Mouse (Mus musculus): Measurements from ENCODE around the gene Ssh1. TPM values are rescaled to one million over a fixed set of nuclear protein-coding genes. Genes with fewer than 3 reads are reported as not detected.

Ssh1 gene
- polyA plus RNA-seq, 1 experiment, result 3.9 TPM

DNA sequence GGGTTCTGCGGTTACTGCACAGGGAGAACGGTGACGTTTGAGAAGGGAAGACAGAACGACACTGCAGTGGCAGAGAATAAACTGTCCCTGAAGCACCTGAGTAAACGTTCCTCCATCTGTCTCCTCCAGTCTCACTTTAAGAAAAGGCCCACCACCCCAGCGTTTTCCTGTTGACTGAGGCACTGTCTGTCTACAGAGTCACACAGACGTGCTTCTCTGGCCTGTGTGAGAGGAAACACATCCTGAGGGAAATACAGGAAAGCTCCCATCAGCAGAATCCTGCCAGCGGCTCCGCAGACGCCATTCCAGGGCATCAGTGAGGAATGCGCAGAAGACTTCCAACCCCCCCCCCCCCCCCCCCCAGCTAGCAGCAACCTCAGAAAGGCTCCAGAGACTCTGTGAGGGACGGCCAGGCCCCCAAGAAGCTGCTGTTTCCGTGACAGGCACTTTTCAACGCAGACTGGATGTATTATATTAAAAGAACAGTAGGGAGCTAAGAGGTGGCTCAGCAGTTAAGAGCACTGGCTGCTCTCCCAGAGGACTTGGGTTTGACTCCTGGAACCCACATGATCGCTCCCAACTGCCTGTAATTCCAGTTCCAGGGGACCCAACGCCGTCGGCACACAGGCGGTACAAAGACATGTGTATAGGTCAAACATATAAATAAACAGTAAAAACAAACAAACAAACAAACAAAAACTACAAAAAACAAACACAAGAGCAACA, 104.3 kb downstream of the Ssh1 start:
- peaks cover 68% of the 10 kb centered on the region for H3K36me3 ChIP-seq (replicated peaks; ENCODE audit: low read length)
- H3K4me1 ChIP-seq, result peaks cover 81% of the 10 kb centered on the region
- no peak for TF ChIP-seq GATA1 (IDR thresholded peaks at IDR 0.05; ENCODE audit: borderline replicate concordance, low read length)
- no peaks in the 10 kb centered on the region for H3K27me3 ChIP-seq (replicated peaks)
- H3K4me3 ChIP-seq (replicated peaks), result peak overlapping the region; percentile 26
- H3K9me3 ChIP-seq, result no peaks in the 10 kb centered on the region

DNA sequence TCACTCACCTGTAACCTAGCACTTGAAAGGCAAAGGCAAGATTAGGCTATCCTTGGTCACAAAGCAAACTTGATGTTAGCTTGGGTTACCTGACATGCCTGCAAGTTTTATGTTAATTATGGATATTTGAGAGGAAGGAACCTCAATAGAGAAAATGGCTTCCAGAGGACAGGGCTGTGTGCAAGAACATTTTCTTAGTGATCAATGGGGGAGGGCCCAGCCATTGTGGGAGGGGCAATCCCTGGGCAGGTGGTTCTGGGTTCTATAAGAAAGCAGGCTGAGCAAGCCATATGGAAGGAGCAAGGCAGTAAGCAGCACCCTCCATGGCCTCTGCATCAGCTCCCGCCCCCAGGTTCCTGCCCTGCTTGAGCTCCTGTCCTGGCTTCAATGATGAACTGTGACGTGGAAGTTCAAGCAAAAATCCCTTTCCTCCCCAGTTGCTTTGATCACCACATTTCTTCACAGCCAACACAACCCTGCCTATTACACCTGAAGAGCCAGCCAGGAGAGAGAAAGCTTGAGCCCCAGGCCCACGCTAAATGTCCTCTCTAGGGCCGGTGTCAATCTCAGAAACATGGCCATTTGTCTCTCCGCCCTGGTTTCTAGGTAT, 105.4 kb downstream of the Ssh1 start:
- peaks cover 84% of the 10 kb centered on the region for H3K4me1 ChIP-seq
- H3K27me3 ChIP-seq (replicated peaks), result no peaks in the 10 kb centered on the region
- no peak overlapping the region for H3K4me3 ChIP-seq (replicated peaks)
- TF ChIP-seq FLI1 (IDR thresholded peaks at IDR 0.05; ENCODE audit: low read length) (no peak), GATA1 (IDR thresholded peaks at IDR 0.05; ENCODE audit: borderline replicate concordance, low read length) (no peak)
- peaks cover 65% of the 10 kb centered on the region for H3K36me3 ChIP-seq (replicated peaks; ENCODE audit: low read length)
- no peaks in the 10 kb centered on the region for H3K9me3 ChIP-seq

DNA sequence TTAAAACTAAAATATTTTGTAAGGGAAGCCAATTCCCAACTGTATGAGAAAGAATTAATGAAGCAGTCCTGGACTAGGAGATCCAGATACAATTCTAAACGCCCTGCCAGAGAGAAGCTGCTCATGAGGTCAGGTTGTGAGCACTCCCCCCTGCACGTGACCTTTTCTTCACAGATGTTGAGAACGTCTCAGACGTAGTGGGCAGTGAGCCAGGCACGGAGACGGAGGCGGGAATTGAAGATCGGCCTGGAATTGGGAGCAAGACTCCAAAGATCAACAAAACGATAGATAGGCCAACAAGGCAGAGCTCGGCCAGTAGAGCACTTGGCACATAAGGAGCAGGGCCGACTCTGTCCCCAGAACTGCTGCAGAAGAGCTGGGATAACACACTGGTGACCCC, 106.6 kb downstream of the Ssh1 start:
- Histone ChIP-seq H3K36me3 (replicated peaks; ENCODE audit: low read length) (peaks cover 74% of the 10 kb centered on the region), H3K4me1 (peaks cover 91% of the 10 kb centered on the region), H3K4me3 (replicated peaks) (no peak overlapping the region), H3K27me3 (replicated peaks) (no peaks in the 10 kb centered on the region), H3K9me3 (no peaks in the 10 kb centered on the region)
- TF ChIP-seq FLI1 (IDR thresholded peaks at IDR 0.05; ENCODE audit: low read length) (no peak), GATA1 (IDR thresholded peaks at IDR 0.05; ENCODE audit: borderline replicate concordance, low read length) (no peak)

Other genes with a start within 250 kb of the Ssh1 start
- gene Sart3, start 221.4 kb downstream of the Ssh1 start, polyA plus RNA-seq (2012; ENCODE audit: insufficient read depth, low replicate concordance), result 9.0 and 14.3 TPM in 2 replicates
- 39.7 and 56.2 TPM in 2 replicates for gene Iscu, start 221.1 kb downstream of the Ssh1 start, polyA plus RNA-seq (2012; ENCODE audit: insufficient read depth, low replicate concordance)
- gene Tmem119, start 193.4 kb downstream of the Ssh1 start, polyA plus RNA-seq (2012; ENCODE audit: insufficient read depth, low replicate concordance), result 4.0 TPM in 1 of 2 replicates, not detected in the other
- 39.4 and 167 TPM in 2 replicates for gene Selplg, start 161.2 kb downstream of the Ssh1 start, polyA plus RNA-seq (2012; ENCODE audit: insufficient read depth, low replicate concordance)
- gene Coro1c, start 85.1 kb downstream of the Ssh1 start, polyA plus RNA-seq (2012; ENCODE audit: insufficient read depth, low replicate concordance), result 132 and 208 TPM in 2 replicates
- gene Dao, start 9.8 kb upstream of the Ssh1 start, polyA plus RNA-seq (2012; ENCODE audit: insufficient read depth, low replicate concordance), result not detected in 2 replicates
- 3.6 and 5.6 TPM in 2 replicates for gene Usp30, start 71.6 kb upstream of the Ssh1 start, polyA plus RNA-seq (2012; ENCODE audit: insufficient read depth, low replicate concordance)
- gene Svop, start 97.7 kb upstream of the Ssh1 start, polyA plus RNA-seq (2012; ENCODE audit: insufficient read depth, low replicate concordance), result 0.13 and 1.4 TPM in 2 replicates
- gene Alkbh2, start 134.3 kb upstream of the Ssh1 start, polyA plus RNA-seq (2012; ENCODE audit: insufficient read depth, low replicate concordance), result 5.6 and 11.6 TPM in 2 replicates
- gene Ung, start 136.5 kb upstream of the Ssh1 start, polyA plus RNA-seq (2012; ENCODE audit: insufficient read depth, low replicate concordance), result 10.8 and 14.5 TPM in 2 replicates
- 0.48 TPM in 2 replicates for gene Acacb, start 152.6 kb upstream of the Ssh1 start, polyA plus RNA-seq (2012; ENCODE audit: insufficient read depth, low replicate concordance)

All from megakaryocyte, embryonic 14.5 days (primary cell).